Mouse (Mus musculus) liver, embryonic 14.5 days (tissue): ENCODE measurements at regions not wholly inside any gene's neighbourhood (a gene's known extent, or its start where the extent isn't known, plus 50 kb on each side); places are given as distances from the start of the nearest gene placed in this dataset.

Experiments used
- CTCF ChIP-seq: IDR thresholded peaks from 2 replicates; pipeline ENCODE4 v1.5.1; 2016; ENCODE audit warnings: antibody characterized with exemption, low read depth, control low read depth
- EP300 ChIP-seq: IDR thresholded peaks from 2 replicates; pipeline ENCODE4 v1.6.1; 2016; ENCODE audit warnings: antibody characterized with exemption, low read depth

DNA sequence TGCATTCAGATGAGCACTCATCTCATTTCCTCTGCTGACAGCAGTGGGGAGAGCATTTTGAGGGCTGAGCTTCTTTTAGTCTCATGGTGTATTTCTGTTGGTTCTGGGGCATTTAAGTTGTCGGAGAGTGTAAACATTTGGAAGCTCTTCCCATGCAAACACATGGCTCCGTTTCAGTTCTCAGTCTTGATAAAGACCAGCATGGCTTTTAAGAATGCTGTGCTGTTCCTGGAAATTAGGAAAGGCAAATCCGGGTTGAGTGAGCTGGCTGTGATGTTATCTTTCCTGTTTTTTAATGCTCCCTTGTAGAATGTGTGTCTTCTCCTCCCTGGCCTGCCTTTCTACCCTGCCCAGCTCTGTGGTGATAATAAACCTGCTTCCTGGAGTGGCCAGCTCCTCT lies 61.0 kb upstream of the Pde3a start:
- no peak for TF ChIP-seq CTCF
- no peak for TF ChIP-seq EP300
